Mouse (Mus musculus) kidney, adult 9 months (tissue): ENCODE results near the gene Sntb2.
"Not testable (repeated sequence)": the region's sequence is repeated elsewhere in the genome, so short reads cannot be mapped to it uniquely, and the experiment has no call there.

Source experiments
- DNase-seq: peaks from one replicate; pipeline ENCODE4 v3.0.0; 2022

The Sntb2 gene

DNA sequence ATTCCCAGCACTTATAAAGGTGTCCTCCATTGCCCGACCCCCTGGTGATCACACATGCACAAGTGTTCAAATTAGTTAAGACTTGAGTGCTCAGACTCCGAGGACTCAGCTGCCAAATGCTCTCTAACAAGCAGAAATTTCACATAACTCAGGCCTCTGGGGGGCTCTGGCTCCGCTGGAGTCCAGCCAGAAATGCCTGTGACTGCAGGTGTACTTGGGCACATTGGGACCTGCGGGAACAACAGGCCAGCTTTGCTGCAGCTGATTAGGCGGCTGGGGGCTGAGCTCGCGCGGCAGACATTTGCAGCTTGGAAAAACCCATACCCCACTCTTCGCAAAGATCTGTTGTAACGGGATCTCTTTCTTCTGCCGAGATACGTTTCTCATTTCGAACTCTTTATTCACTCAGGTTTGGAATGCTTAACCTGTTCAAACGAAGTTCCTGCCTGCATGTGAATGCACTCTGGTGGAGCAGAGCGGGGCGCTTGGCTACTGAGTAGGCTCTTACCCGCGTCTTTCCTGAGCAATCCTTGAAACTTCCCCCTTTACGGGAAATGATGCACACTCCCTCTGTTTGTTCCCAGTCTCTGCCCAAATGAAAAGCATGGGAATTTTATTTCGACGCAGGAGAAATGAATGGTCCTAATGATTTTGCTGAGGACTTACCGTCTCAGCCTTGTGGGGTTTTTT, 3.0 kb upstream of the Sntb2 start:
- DNase-seq, result peak; percentile 72

DNA sequence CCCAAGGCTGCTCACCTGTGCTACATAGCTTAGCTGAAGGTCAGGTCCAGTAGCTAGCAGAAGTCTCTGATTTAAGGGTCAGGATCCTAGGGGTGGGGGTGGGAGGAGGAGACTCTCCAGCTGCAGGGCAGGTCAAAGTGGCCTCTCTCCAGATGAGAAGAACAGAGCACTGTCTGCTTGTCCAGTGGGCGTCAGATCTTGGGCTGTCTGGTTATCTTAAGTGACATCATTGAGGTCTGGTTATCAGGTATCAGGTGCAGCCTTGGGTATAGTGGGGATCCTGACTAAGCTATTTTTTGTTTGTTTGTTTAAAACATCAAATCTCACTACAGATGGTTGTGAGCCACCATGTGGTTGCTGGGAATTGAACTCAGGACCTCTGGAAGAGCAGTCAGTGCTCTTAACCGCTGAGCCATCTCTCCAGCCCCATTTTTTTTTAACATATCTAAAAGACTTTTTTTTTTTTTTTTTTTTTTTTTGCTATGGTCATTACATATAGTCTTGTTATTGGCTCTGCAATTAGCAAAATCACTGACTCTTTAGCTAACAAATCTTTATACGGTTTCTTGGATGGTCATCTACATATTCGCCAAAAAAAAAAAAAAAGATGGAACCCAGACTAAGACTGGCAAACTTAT, 1.9 kb upstream of the Sntb2 start:
- DNase-seq, result no peak

DNA sequence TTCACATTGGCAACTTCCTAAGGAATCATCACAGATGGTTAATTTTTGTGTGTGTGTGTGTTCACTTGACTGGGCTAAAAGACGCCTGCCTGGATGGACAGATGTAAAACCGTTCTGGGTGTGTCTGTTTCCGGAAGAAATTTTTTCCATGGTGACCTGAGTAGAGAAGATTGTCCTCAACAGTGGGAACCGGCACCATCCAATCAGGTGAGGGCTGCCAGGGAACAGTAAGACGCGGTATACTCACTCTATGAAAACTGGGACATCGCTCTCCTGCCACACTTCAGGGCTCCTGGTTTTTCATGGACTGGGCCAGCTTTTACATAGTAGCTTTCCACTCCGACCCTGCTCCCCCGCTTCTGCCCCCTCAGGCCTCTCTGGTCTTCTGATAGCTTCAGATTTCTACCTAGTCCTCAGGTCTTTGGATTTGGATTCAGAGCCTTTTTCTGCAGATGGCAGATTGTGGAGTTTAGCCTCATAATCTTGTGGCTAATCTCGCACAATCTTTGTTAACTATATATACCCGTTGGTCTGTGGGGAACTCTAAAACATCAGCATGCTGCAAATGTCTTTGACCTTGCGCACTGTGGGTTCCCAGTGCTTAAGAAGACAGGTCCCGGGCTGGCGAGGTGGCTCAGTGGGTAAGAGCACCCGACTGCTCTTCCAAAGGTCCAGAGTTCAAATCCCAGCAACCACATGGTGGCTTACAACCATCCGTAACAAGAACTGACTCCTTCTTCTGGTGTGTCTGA, 1.1 kb upstream of the Sntb2 start:
- no peak for DNase-seq

DNA sequence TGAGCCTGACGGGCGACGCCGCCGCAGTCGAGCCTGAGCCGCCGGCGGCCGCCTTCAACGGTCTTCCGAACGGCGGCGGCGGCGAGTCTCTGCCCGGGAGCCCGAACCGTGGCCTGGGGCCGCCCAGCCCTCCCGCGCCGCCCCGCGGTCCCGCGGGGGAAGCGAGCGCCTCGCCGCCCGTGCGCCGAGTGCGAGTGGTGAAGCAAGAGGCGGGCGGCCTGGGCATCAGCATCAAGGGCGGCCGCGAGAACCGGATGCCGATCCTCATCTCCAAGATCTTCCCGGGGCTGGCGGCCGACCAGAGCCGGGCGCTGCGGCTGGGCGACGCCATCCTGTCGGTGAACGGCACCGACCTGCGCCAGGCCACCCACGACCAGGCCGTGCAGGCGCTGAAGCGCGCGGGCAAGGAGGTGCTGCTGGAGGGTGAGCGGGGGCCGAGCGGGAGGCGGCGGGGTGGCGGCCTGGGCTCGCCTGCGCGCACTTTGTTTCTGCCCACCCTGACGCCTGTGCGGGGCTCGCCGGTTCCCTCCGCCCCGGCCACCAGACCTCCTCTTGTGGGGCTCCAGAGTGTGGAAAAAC, 438 bp downstream of the Sntb2 start:
- DNase-seq, result peak; percentile 54

DNA sequence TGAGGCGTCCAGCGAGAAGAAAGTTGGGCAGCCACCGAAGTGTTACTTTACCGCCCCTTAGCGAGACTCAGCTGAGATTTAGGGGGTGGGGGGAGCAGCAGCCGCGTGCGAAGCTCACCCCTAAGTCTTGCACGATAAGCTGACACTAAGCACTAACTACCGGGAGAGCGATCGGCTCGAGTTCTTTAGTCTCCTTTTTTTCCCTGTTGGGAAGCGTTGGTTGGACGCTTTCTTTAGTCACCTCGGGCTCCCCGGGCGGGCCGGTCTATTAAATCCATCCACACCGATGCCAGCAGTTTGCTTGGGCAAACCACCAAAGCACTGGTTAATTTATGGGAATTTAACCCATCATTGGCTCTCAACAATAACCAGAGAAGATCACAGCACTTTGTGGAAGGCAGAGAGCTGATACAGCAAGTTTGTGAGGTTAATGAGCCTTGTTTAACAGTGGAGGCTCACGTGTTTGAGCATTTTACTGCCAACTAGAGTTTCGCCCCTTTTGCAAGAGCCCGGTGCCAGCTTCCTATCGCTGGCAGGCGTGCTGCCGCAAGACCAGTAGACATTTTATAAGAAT, 1.0 kb downstream of the Sntb2 start:
- DNase-seq, result peak; percentile 94

DNA sequence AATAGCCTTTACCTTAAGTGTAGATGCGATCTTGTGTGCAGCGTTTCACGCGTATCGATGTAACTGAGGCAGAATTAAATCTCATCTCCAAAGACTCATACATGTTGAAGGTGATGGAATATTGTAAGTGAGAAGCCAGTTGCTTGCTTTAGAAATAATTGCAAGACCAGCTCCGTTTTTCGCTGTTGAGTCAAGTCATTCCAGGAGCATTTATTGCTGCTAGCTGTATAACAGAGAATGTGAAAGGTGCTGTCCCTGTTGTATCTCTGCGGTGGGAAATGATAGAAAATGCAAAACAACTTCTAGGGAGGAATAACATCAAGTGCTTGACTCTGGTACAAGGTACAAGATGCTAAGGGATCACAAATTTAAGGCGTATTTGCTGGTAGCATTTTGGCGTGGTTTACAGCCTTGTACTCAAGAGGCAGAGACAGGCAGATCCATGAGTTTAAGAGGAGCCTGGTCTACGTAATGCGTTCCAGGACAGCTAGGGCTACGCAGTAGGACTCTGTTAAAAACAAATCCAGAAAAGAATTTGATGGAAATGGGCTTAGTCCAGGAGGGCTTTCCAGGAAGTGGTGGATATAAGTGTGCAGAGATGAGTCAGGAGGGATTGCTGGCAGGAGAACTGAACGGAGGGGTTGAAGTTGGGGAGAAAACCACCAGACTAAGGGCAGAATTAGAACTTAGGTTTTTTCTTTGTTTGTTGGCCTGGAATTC, 1.7 kb downstream of the Sntb2 start:
- DNase-seq, result no peak

DNA sequence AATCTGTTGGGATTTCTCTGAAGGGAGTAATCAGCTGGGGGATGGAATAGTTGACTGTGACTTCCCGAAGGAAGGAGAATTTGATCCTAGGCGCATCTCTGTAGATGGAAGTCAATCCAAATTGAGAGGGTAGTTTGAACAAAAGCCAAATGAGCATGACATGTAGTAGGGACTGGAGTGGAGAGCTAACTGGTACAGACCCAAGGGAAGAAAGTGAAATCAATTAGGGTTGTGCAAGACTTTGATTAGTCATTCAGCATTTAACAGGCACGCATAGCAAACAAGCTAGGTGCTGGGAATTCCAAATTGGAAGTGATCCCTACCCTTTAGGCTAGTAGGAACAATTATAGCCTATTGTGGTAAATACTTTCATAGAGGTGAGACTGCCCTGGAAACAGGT, 6.3 kb downstream of the Sntb2 start:
- no peak for DNase-seq

DNA sequence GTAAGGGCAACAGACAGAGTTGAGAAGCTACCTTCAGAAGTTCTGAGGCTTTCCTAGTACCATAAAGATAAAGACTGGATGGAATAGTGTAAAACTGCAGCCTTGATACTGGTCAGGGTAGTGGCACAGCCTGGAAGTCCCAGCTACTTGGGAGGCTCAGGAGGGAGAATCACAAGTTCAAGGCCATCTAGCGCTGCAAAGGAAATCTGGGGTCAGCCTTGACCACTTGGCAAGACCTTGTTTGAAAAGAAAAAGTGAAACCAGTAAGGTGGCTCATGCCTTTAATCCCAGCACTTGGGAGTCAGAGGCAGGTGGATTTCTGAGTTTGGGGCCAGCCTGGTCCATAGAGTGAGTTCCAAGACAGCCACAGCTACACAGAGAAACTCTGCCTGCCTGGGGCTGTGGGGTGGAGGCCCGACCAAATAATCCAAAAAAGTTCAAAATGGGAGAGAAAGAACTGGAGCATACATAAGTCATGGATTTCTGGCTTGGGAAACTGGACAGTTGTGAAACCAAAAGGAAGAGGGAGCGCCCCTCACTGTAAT, 8.4 kb downstream of the Sntb2 start:
- no peak for DNase-seq

DNA sequence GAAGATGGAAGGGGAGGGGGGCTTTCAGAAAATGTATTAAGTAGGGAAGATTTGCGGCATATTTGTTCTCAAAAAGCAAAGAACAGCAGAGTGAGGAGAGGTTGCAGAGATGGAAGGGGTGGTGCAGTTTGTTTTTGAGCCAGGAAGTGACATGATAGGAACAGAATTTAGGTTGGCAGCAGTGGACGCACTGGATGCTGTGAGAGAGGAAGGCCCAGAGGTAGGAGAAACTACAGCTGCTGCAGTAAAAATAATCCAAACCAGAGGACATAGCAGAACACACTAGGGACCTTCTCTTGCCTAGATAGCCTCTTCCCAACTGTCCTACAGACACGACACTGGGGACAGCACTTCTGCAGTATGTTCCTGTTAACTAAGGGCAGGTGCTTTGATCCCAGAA, 9.2 kb downstream of the Sntb2 start:
- DNase-seq, result peak; percentile 24

DNA sequence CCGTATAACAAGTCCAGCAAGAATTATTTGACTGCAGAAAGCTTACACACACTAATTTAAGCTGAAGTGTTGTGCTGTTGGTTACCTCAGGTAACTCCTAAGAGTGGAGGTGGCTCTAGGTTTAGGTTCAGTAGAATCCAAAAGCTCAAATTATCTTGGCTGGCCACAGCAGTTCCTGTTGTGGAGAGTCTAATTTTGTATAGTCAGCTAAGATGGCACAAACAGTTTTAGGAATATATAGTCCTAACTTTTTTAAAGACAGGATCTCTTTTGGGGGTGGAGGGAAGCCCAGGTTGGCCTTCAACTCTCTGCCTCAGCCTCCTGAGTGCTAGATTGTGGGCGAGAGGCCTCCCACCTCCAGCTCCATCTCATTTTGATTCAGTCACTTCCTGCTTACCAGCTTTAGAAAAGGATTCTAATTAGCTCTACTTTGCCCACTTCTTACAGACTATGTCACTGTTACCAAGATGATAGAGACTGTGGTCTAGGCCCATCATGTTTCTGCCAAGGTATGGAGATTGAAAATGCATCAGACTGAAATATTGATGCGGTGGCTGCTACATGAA, 13.2 kb downstream of the Sntb2 start:
- DNase-seq, result no peak

DNA sequence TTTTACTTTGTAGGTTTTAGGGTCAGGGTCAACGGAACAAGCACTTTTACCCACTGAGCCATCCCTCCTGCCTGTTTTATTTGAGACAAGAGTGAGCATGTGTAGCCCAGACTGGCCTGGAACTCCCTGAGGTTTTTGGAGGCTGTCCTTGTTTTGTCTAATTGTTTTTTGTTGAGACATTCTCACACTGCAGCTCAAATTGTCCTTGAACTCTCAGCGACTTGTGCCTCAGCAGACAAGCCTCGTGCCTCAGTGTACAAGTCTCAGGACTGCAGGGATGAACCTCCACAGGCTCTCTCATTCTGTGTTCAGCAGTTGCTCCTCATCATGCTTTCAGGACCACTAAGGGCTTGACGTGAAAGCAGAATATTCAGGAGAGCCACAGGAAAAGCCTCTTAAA, 16.2 kb downstream of the Sntb2 start:
- DNase-seq, result no peak

DNA sequence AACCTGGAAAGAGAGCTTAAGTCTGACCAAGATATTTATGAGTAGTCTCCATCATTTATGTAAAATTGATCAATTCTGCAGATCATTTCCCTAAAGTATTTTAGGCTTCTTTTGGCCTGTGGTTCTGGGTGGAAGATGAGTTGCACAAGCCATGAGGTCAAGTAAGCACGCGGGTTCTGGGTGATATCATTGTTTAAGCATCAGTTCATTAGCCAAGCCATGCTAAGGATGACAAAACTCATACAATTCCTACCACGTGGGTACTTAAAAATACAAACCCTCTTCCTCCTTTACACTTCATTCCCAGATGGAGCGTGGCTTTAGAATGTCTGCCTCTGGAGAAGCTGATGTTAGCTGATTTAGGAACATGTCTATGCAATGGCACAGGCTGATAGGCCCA, 18.0 kb downstream of the Sntb2 start:
- no peak for DNase-seq

DNA sequence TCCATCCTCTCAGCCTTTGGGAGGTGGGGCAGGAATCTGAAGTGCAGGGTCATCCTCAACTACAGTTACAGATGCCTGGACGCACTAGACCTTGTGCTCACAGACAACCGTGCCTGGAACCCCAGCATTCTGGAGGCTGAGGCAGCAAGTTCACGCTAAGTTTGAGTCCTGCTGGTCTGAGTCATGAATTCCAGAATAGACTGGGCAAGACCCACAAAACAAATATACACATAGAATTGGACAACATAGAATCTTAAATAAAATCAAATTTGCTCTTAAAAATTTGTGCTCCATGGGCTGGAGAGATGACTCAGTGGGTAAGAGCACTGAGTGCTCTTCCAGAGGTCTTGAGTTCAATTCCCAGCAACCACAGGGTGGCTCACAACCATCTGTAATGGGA, 21.5 kb downstream of the Sntb2 start:
- DNase-seq, result no peak

DNA sequence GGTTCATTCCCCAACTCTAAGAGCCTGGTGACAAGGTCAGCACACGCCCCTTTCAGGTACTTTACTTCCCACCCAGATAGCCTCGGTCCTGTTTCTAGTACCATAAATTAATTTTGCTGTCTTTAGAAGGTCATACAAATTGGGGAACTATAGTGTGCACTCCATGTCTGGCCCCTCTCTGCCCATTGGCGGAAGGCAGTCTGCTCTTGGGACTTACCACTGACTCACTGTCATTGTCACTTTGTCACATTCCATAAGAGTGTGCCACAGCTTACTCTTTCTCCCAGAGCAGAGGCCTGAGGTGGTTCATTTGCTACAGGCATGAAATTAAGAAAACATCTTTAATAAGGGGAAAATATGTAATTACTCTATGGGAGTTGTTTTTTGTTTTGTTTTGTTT, 22.7 kb downstream of the Sntb2 start:
- DNase-seq, result no peak

DNA sequence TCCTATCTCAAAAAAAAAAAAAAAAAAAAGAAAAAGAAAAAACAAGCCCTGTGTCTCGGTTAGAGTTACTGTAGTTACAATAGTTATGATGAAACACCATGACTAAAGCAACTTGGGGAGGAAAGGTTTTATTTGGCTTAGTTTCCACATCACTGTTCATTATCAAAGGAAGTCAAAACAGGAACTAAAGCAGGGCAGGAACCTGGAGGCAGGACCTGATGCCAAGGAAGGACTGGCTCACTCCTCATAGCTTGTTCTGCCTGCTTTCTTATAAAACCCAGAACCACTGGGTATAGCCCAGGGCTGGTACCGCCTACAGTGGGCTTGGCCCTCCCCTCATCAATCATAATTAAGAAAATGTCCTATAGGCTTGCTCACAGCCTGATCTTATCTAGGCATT, 24.1 kb downstream of the Sntb2 start:
- DNase-seq, result no peak

DNA sequence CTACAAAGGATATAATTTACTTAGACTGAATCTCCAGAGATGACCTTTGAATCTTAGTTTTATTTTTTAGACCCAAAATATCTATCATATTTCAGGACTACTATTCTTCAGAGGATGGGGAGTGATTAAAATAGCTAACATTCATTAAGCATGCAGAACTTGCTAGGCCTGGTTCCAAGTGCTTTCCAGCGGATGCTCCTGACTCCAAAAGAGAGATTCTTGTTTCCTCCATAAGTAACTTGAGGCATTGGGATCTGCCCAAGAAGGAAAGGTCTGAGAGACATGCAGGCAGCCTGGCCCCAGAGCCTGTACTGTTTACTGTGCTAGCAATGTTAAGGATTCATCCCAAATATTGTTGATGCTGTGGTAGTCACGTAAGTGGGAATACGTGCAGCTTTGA, 26.8 kb downstream of the Sntb2 start:
- DNase-seq, result peak; percentile 56

DNA sequence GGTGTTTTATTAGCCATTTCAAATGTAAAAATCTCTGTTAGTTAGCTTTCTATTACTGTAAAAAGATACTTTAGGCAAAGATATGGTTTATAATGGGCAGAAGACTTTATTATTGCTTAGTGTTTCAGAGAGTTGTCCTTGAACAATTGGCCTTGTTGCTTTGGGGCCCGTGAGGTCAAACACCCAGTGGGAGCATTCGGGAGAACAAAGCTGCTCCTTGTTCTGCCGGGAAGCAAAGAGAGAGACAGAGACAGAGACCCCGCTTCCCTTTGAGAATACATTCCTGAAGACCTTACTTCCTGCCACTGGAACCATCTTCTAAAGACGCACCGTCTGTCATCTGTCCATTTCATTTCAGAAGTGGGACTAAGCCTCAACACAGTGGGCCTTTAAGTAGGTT, 27.8 kb downstream of the Sntb2 start:
- no peak for DNase-seq

DNA sequence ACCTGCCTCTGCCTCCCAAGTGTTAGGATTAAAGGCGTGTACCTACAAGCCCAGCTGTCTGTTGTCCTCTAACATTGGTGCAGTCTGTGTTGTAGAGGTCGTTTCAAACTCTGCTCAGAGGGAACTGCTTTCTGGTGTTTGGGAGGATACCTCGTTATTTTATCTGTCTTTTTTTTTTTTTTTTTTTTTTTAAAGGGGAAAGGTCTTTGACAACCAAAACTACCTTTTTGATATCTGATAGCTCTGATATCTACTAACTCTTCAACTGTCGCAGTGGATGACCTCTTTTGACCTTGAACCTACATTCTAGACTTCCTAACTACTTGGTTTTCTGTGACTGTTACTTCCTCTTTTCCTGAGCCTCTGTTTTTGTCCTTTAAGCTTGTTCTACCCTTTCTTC, 29.0 kb downstream of the Sntb2 start:
- no peak for DNase-seq

DNA sequence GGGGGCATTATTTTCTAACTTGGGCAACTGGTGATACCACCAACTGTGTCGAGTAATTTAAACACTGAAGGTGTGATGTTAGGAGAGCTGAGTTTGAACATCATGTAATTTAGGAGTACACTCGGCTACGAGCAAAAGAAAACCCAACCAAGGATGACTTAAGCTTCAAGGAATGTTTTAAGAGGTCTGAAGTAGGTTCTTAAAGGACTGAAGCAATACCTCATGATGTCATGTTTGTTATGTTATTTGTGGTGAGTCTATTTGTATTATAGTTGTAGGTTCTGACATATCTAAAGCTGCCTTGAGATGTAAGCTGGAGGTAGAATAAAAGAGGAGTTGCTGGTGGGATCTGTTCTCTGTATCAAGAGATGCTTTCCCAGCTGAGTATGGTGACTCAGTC, 34.4 kb downstream of the Sntb2 start:
- DNase-seq, result no peak

DNA sequence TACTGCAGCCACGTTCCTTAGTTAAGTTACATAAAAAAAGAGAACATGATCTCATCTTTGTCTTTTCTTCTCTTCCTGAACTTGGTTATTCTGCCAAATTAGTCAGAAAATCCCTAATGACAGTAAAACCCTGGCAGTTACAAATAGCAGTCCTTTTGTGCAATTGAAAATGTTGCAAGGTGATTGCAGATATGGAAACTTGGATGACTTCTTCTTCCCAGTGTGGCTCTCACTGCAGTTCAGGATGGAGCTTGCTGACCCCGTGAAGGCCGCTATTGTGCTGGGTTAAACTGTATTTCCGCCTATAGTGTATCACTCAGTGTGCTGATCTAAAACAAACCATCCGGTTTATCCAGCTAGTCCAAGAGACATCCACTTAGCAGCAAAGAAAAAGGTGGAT, 36.4 kb downstream of the Sntb2 start:
- DNase-seq, result peak; percentile 49

DNA sequence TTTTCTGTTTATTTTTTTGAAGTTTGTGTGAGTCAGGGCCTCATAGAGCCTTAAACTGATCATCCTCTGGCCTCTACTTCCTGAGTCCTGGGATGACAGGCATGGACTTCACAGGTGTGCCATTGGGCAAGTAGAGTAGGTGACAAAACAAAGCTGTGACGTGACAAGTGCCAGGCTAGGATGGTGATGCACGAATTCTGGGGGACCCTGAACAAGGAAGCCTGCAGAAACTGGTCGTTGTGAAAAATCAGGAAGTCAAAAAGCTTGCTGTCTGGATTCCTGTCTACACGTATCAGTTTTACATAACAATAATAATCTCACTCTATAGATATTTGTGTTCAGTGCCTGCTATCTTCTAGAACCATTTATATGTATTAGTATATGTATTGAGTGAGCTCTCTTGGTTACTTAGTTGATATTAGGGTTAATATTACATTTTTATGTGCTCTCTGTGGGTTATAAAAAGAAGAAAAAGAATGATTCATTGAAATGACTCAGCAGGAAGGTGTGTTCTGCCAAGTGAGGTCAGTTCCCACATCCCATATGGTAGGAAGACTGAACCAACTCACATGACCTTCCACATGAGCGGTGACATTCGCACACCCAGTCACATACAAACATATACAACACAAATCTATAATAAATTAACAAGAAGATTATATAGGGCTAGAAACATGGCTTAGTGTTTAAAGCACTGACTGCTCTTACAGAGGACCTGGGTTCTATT, 37.2 kb downstream of the Sntb2 start:
- DNase-seq, result no peak

DNA sequence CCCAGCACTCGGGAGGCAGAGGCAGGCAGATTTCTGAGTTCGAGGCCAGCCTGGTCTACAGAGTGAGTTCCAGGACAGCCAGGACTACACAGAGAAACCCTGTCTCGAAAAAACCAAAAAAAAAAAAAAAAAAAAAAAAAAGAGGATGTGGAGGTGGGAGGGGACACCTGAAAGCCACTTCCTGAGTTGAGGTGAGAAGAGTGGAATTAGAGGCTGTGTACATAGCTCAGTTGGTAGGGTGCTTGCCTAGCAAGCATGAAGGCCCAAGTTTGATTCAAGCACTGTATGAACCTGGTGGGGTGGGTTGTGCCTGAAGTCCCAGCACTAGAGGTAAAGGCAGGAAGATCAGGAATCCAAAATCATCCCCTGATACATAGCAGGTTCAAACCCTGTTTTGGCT, 38.0 kb downstream of the Sntb2 start:
- DNase-seq, result not testable (repeated sequence)
